Mouse (Mus musculus): ENCODE measurements around the gene Tor2a. TPM values are rescaled to one million over a fixed set of nuclear protein-coding genes. Genes with fewer than 3 reads are reported as not detected.

Gene Tor2a
- polyA plus RNA-seq, 1 experiment, result 58.9 TPM

GRCm38 (mm10) chr2:32771886-32772285 is 14.9 kb downstream of the Tor2a start:
- no peak overlapping the region for H3K4me3 ChIP-seq (ENCODE audit: insufficient read depth, low read length)
- no peak overlapping the region for H3K27ac ChIP-seq (ENCODE audit: insufficient read depth, low read length)
- TF ChIP-seq POLR2A (IDR thresholded peaks at IDR 0.05; ENCODE audit: extremely low read depth, insufficient read depth, low read length), result no peak
- H3K4me1 ChIP-seq (ENCODE audit: control insufficient read depth, insufficient read depth, low read length), result no peaks in the 10 kb centered on the region

GRCm38 (mm10) chr2:32772626-32773279 is 15.7 kb downstream of the Tor2a start:
- no peak overlapping the region for H3K27ac ChIP-seq (ENCODE audit: insufficient read depth, low read length)
- TF ChIP-seq CTCF (IDR thresholded peaks at IDR 0.05; ENCODE audit: extremely low read depth, insufficient read depth, low read length) (no peak), POLR2A (IDR thresholded peaks at IDR 0.05; ENCODE audit: extremely low read depth, insufficient read depth, low read length) (no peak)
- no peak overlapping the region for H3K4me3 ChIP-seq (ENCODE audit: insufficient read depth, low read length)
- H3K4me1 ChIP-seq (ENCODE audit: control insufficient read depth, insufficient read depth, low read length), result no peaks in the 10 kb centered on the region

GRCm38 (mm10) chr2:32775359-32776074 is 18.5 kb downstream of the Tor2a start, which contains the start of the genes Ttc16 and Ptrh1:
Gene Ttc16 (minus strand): TSS chr2:32775633.
Gene Ptrh1 (plus strand): TSS chr2:32775786.
- peak within 1 kb of the TSS; percentile 43 for H3K4me3 ChIP-seq (ENCODE audit: insufficient read depth, low read length)
- H3K27ac ChIP-seq (ENCODE audit: insufficient read depth, low read length), result no peak within 1 kb of the TSS
- TF ChIP-seq POLR2A (IDR thresholded peaks at IDR 0.05; ENCODE audit: extremely low read depth, insufficient read depth, low read length) (peak; percentile 66), CTCF (IDR thresholded peaks at IDR 0.05; ENCODE audit: extremely low read depth, insufficient read depth, low read length) (no peak)
- H3K4me1 ChIP-seq (ENCODE audit: control insufficient read depth, insufficient read depth, low read length), result no peaks in the 10 kb centered on the region

DNA sequence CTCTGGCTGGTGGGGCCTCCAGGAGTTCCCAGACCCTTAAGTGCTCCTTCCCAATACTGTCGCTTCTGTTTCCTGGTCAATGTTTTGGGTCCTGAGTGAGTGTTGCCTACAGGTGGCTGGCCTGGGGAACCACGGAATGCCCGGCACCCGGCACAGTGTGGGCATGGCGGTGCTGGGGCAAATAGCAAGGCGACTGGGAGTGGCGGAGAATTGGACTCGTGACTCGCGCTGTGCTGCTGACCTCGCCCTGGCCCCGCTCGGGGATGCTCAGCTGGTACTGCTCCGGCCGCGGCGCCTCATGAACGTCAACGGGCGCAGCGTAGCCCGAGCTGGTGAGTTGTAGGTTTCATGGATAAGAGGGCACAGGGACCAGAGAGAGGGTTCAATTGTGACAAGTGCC is 19.2 kb downstream of the Tor2a start:
- H3K4me3 ChIP-seq (ENCODE audit: insufficient read depth, low read length), result peak overlapping the region; percentile 43; the same call in 1 of the 2 replicates
- H3K4me1 ChIP-seq (ENCODE audit: control insufficient read depth, insufficient read depth, low read length), result no peaks in the 10 kb centered on the region
- TF ChIP-seq CTCF (IDR thresholded peaks at IDR 0.05; ENCODE audit: extremely low read depth, insufficient read depth, low read length), result no peak
- TF ChIP-seq POLR2A (IDR thresholded peaks at IDR 0.05; ENCODE audit: extremely low read depth, insufficient read depth, low read length), result no peak
- no peak overlapping the region for H3K27ac ChIP-seq (ENCODE audit: insufficient read depth, low read length)

- TF ChIP-seq POLR2A (IDR thresholded peaks at IDR 0.05; ENCODE audit: extremely low read depth, insufficient read depth, low read length), result no peak
- H3K27ac ChIP-seq (ENCODE audit: insufficient read depth, low read length), result no peak overlapping the region
These were observed 21.0 kb downstream of the Tor2a start for GRCm38 (mm10) chr2:32778081-32778480.

DNA sequence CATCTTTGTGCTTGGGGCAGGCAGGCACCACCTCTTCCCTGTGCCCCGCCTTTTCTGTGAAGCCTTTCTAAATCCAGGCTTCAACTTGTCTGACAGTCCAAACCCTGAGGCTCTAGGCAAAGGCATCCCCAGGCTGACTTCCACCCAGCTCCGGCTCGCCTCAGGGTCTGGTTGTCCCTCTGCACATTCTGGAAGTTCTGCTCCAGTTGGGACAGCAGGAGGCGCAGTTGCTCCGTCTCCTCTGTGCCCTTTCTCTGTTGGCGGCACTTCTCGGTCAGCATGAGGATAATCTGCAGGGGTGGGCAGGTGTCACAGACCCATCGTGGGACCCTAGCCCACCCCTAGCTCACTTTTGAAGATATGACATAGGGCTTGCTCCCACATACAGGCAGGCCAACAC is 22.1 kb downstream of the Tor2a start:
- Histone ChIP-seq H3K4me3 (ENCODE audit: insufficient read depth, low read length) (no peak overlapping the region), H3K27ac (ENCODE audit: insufficient read depth, low read length) (no peak overlapping the region), H3K4me1 (ENCODE audit: control insufficient read depth, insufficient read depth, low read length) (peaks cover 1% of the 10 kb centered on the region; the same call in 1 of the 2 replicates)
- no peak for TF ChIP-seq POLR2A (IDR thresholded peaks at IDR 0.05; ENCODE audit: extremely low read depth, insufficient read depth, low read length)
- TF ChIP-seq CTCF (IDR thresholded peaks at IDR 0.05; ENCODE audit: extremely low read depth, insufficient read depth, low read length), result peak; percentile 88

More at GRCm38 (mm10) chr2:32778081-32778480, 21.0 kb downstream of the Tor2a start:
- H3K4me1 ChIP-seq (ENCODE audit: control insufficient read depth, insufficient read depth, low read length), result no peaks in the 10 kb centered on the region
- no peak overlapping the region for H3K4me3 ChIP-seq (ENCODE audit: insufficient read depth, low read length)

- Histone ChIP-seq H3K27ac (ENCODE audit: insufficient read depth, low read length) (no peak overlapping the region), H3K4me1 (ENCODE audit: control insufficient read depth, insufficient read depth, low read length) (peaks cover 1% of the 10 kb centered on the region; the same call in 1 of the 2 replicates), H3K4me3 (ENCODE audit: insufficient read depth, low read length) (no peak overlapping the region)
- no peak for TF ChIP-seq POLR2A (IDR thresholded peaks at IDR 0.05; ENCODE audit: extremely low read depth, insufficient read depth, low read length)
These were observed 22.7 kb downstream of the Tor2a start for GRCm38 (mm10) chr2:32779714-32780113.

- Histone ChIP-seq H3K4me1 (ENCODE audit: control insufficient read depth, insufficient read depth, low read length) (peaks cover 1% of the 10 kb centered on the region; the same call in 1 of the 2 replicates), H3K27ac (ENCODE audit: insufficient read depth, low read length) (no peak overlapping the region)
- TF ChIP-seq CTCF (IDR thresholded peaks at IDR 0.05; ENCODE audit: extremely low read depth, insufficient read depth, low read length) (no peak), POLR2A (IDR thresholded peaks at IDR 0.05; ENCODE audit: extremely low read depth, insufficient read depth, low read length) (no peak)
These were observed 24.7 kb downstream of the Tor2a start for GRCm38 (mm10) chr2:32781710-32782109.

GRCm38 (mm10) chr2:32784048-32784681 is 27.1 kb downstream of the Tor2a start, which contains the start of gene Cfap157:
Gene Cfap157 (minus strand): TSS chr2:32784428.
- Histone ChIP-seq H3K4me1 (ENCODE audit: control insufficient read depth, insufficient read depth, low read length) (peaks cover 1% of the 10 kb centered on the region; the same call in 1 of the 2 replicates), H3K27ac (ENCODE audit: insufficient read depth, low read length) (no peak within 1 kb of the TSS), H3K4me3 (ENCODE audit: insufficient read depth, low read length) (peak within 1 kb of the TSS; percentile 25; the same call in 1 of the 2 replicates)
- TF ChIP-seq CTCF (IDR thresholded peaks at IDR 0.05; ENCODE audit: extremely low read depth, insufficient read depth, low read length) (no peak), POLR2A (IDR thresholded peaks at IDR 0.05; ENCODE audit: extremely low read depth, insufficient read depth, low read length) (no peak)

More at GRCm38 (mm10) chr2:32781710-32782109, 24.7 kb downstream of the Tor2a start:
- H3K4me3 ChIP-seq (ENCODE audit: insufficient read depth, low read length), result no peak overlapping the region

Measured in cortical plate, adult 2 months (tissue).